11 mouse cellular contexts compared by ENCODE assay signal in genomic region chr4:124292254-124292653, GRCm38 (mm10).
DNase-seq lines count a peak whose midpoint lies in the region; ATAC-seq lines count a peak whose summit lies in the region.
"Had no signal": no experiment of that assay in that cellular context is flagged by ENCODE, and none has a peak within 500 bp of the region (broad histone marks: within the 10 kb centered on the region; RNA-seq: fewer than 3 reads in every experiment).

No protein-coding gene starts in this region.

- H3K27ac ChIP-seq in kidney, embryonic 14.5 days (ENCODE audit: low read depth, low read length) = no peak overlapping the region
- peak overlapping the region; percentile 69 for H3K27ac ChIP-seq in embryonic facial prominence, embryonic 10.5 days (replicated peaks)
- H3K27ac ChIP-seq in forebrain, embryonic 16.5 days (ENCODE audit: low read length) = no peak overlapping the region
- peak overlapping the region; percentile 68 for H3K27ac ChIP-seq in midbrain, embryonic 13.5 days
- H3K27ac ChIP-seq: limb, embryonic 13.5 days had no signal

- H3K9me3 ChIP-seq in kidney, embryonic 14.5 days (ENCODE audit: control insufficient read depth, low read length) = no peaks in the 10 kb centered on the region
- no peaks in the 10 kb centered on the region for H3K9me3 ChIP-seq in embryonic facial prominence, embryonic 10.5 days
- H3K9me3 ChIP-seq in forebrain, embryonic 16.5 days (ENCODE audit: control insufficient read depth, low read length) = no peaks in the 10 kb centered on the region
- no peaks in the 10 kb centered on the region for H3K9me3 ChIP-seq in midbrain, embryonic 13.5 days
- H3K9me3 ChIP-seq: limb, embryonic 13.5 days had no signal

- no peak for DNase-seq in kidney, postnatal 14 days
- DNase-seq in embryonic facial prominence, embryonic 10.5 days (ENCODE audit: low spot score) = peak; percentile 46
- DNase-seq in spleen, postnatal 10 days (ENCODE audit: low spot score in 2 of 2) = no peak
- DNase-seq in urinary bladder, postnatal 10 days (ENCODE audit: low spot score) = no peak
- no peak for DNase-seq in thymus, postnatal 0 days (ENCODE audit: low spot score)
- DNase-seq: kidney, adult 18-20 months; thymus, adult 2 months had no signal

- peak; percentile 32; the same call in 1 of the 2 replicates for ATAC-seq in kidney, embryonic 14.5 days (ENCODE audit: low FRiP score, low TSS enrichment)
- peak; percentile 73 for ATAC-seq in forebrain, embryonic 16.5 days
- peak; percentile 92 for ATAC-seq in midbrain, embryonic 13.5 days

- H3K4me3 ChIP-seq in kidney, embryonic 14.5 days (ENCODE audit: low read length) = no peak overlapping the region
- peak overlapping the region; percentile 18; the same call in 1 of the 2 replicates for H3K4me3 ChIP-seq in embryonic facial prominence, embryonic 10.5 days
- no peak overlapping the region for H3K4me3 ChIP-seq in forebrain, embryonic 16.5 days (replicated peaks; ENCODE audit: low read length)
- no peak overlapping the region for H3K4me3 ChIP-seq in midbrain, embryonic 13.5 days (replicated peaks)
- H3K4me3 ChIP-seq: limb, embryonic 13.5 days had no signal

- H3K36me3 ChIP-seq in kidney, embryonic 14.5 days (ENCODE audit: control insufficient read depth, insufficient read depth, low read length) = no peaks in the 10 kb centered on the region
- H3K36me3 ChIP-seq in embryonic facial prominence, embryonic 10.5 days (replicated peaks) = no peaks in the 10 kb centered on the region
- no peaks in the 10 kb centered on the region for H3K36me3 ChIP-seq in forebrain, embryonic 16.5 days (ENCODE audit: control insufficient read depth, insufficient read depth)
- H3K36me3 ChIP-seq in midbrain, embryonic 13.5 days = no peaks in the 10 kb centered on the region
- H3K36me3 ChIP-seq: limb, embryonic 13.5 days had no signal

- no peak overlapping the region for H3K9ac ChIP-seq in kidney, embryonic 14.5 days (ENCODE audit: low read depth, low read length)
- no peak overlapping the region for H3K9ac ChIP-seq in forebrain, embryonic 16.5 days (replicated peaks; ENCODE audit: low read depth, low read length)
- H3K9ac ChIP-seq in midbrain, embryonic 13.5 days (replicated peaks) = 0 out of 2 replicates have a peak overlapping the region, but pooled peaks have one; percentile 0
- H3K9ac ChIP-seq: limb, embryonic 13.5 days had no signal

- H3K4me2 ChIP-seq in kidney, embryonic 14.5 days (replicated peaks; ENCODE audit: low read depth, low read length) = no peak overlapping the region
- H3K4me2 ChIP-seq in forebrain, embryonic 16.5 days (ENCODE audit: low read length) = 0 out of 2 replicates have a peak overlapping the region, but pooled peaks have one; percentile 8
- peak overlapping the region; percentile 33 for H3K4me2 ChIP-seq in midbrain, embryonic 13.5 days (replicated peaks)
- H3K4me2 ChIP-seq: limb, embryonic 13.5 days had no signal

- H3K27me3 ChIP-seq in kidney, embryonic 14.5 days (ENCODE audit: control insufficient read depth, insufficient read depth, low read length) = no peaks in the 10 kb centered on the region
- H3K27me3 ChIP-seq in embryonic facial prominence, embryonic 10.5 days (replicated peaks; ENCODE audit: low read depth, poor library complexity, severe bottlenecking) = peaks cover 17% of the 10 kb centered on the region; the same call in 1 of the 2 replicates
- H3K27me3 ChIP-seq in forebrain, embryonic 16.5 days (replicated peaks; ENCODE audit: control insufficient read depth, insufficient read depth, low read length) = no peaks in the 10 kb centered on the region
- H3K27me3 ChIP-seq in midbrain, embryonic 13.5 days = no peaks in the 10 kb centered on the region; the same call in 1 of the 2 replicates
- H3K27me3 ChIP-seq: limb, embryonic 13.5 days had no signal

- 50% methylated on average over 17 of the region's 17 CpGs for WGBS in kidney, embryonic 14.5 days
- whole genome bisulfite sequencing in embryonic facial prominence, embryonic 10.5 days = 36% methylated on average over 17 of the region's 17 CpGs
- 20% methylated on average over 17 of the region's 17 CpGs for WGBS in forebrain, embryonic 16.5 days
- 7% methylated on average over 17 of the region's 17 CpGs for WGBS in midbrain, embryonic 13.5 days

- 0 out of 2 replicates have a peak, but pooled peaks cover 3% of the 10 kb centered on the region for H3K4me1 ChIP-seq in kidney, embryonic 14.5 days (ENCODE audit: control insufficient read depth, insufficient read depth, low read length)
- H3K4me1 ChIP-seq in embryonic facial prominence, embryonic 10.5 days = peaks cover 25% of the 10 kb centered on the region
- H3K4me1 ChIP-seq in forebrain, embryonic 16.5 days (replicated peaks; ENCODE audit: control insufficient read depth, insufficient read depth, low read length) = peaks cover 4% of the 10 kb centered on the region; the same call in 1 of the 2 replicates
- peaks cover 16% of the 10 kb centered on the region for H3K4me1 ChIP-seq in midbrain, embryonic 13.5 days (replicated peaks)

Comparison
In these comparisons a context has a peak if more than half of its experiments do, and no peak if none do; other contexts are left out.
1. ATAC-seq: peak in every context shown above with its lines; median percentile 92 in midbrain, embryonic 13.5 days; 73 in forebrain, embryonic 16.5 days; 32 in kidney, embryonic 14.5 days.
2. H3K27ac ChIP-seq: peak in embryonic facial prominence, embryonic 10.5 days (single experiment) and midbrain, embryonic 13.5 days (single experiment); none in kidney, embryonic 14.5 days (single experiment) and forebrain, embryonic 16.5 days (single experiment).